Mouse (Mus musculus) forebrain, embryonic 11.5 days (tissue): ENCODE data around the gene Sectm1a. TPM values are rescaled to one million over a fixed set of nuclear protein-coding genes. Genes with fewer than 3 reads are reported as not detected.

Experiments used
- ATAC-seq: fragments of 200-750 bp; cut with Nextera tagmentation; replicated peaks from 2 replicates; pipeline ENCODE4 v1.8.0; 2017; ENCODE audit warnings: moderate TSS enrichment; ENCODE audit not compliant: low FRiP score
- DNase-seq: peaks from one replicate; pipeline ENCODE4 v3.0.0-alpha.2; 2017; ENCODE audit warnings: low spot score
- H3K27ac ChIP-seq: fragments of 300-500 bp; sonication (generic); 2 replicates; pipeline ENCODE4 v1.5.1; 2014; ENCODE audit warnings: low read depth, low read length
- H3K27me3 ChIP-seq: fragments of 300-500 bp; sonication (generic); 2 replicates; pipeline ENCODE4 v1.6.1; 2014; ENCODE audit warnings: mild to moderate bottlenecking, low read length, mixed read lengths; ENCODE audit not compliant: control insufficient read depth, insufficient read depth
- H3K36me3 ChIP-seq: fragments of 300-500 bp; sonication (generic); 2 replicates; pipeline ENCODE4 v1.6.1; 2014; ENCODE audit warnings: mild to moderate bottlenecking, low read length, moderate library complexity, mixed read lengths; ENCODE audit not compliant: control insufficient read depth, insufficient read depth
- H3K4me1 ChIP-seq: fragments of 300-500 bp; sonication (generic); replicated peaks from 2 replicates; pipeline ENCODE4 v1.6.1; 2014; ENCODE audit warnings: low read length, mixed read lengths; ENCODE audit not compliant: control insufficient read depth, insufficient read depth
- H3K4me2 ChIP-seq: fragments of 300-500 bp; sonication (generic); 2 replicates; pipeline ENCODE4 v1.6.1; 2014; ENCODE audit warnings: low read depth, mild to moderate bottlenecking, low read length, moderate library complexity, mixed read lengths; ENCODE audit not compliant: severe bottlenecking
- H3K4me3 ChIP-seq: fragments of 300-500 bp; sonication (generic); 2 replicates; pipeline ENCODE4 v1.5.1; 2014; ENCODE audit warnings: low read depth, low read length
- H3K9ac ChIP-seq: fragments of 300-500 bp; sonication (generic); 2 replicates; pipeline ENCODE4 v1.6.1; 2014; ENCODE audit warnings: low read length
- H3K9me3 ChIP-seq: fragments of 300-500 bp; sonication (generic); 2 replicates; pipeline ENCODE4 v1.6.1; 2016; ENCODE audit warnings: low read length, mixed read lengths; ENCODE audit not compliant: control insufficient read depth
- WGBS: fragments of 180-500 bp; shearing (Covaris S2); extraction: QIAGEN DNeasy Blood & Tissue Kit; methylation state at CpG from one replicate; pipeline ENCODE4 v1.1.7; 2014; 5-methylcytosine and 5-hydroxymethylcytosine counted together
- polyA plus RNA-seq: library from polyadenylated mRNA; unstranded; fragments of >200 nt; fragmentation: Nextera tagmentation; extraction: Ambion mirVana; gene quantifications from 2 replicates; pipeline ENCODE4 v1.2.1, GENCODE M21; 2014

Sectm1a gene
- polyA plus RNA-seq, 1 experiment from 2014 or later: not detected

DNA sequence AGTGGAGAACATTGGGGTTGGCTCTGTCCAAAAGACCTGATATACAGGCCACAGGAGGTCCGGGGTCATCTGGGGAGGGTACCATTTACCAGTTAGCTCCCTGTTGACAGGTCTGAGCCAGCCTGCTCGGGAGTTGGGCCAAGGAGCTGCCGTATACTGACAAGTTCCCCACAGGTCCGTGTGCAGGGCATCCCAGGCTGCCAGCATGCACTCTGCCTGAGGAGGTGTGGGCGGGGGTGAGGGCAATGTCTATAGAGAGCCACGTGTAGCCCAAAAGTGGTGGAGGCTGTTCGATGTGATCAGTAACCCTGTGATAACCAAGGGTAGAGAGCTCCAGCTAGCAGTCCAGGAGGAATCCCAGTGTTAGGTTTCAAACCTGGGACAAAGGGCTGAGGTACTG is 18.7 kb upstream of the Sectm1a start:
- Histone ChIP-seq H3K4me3 (no peak overlapping the region), H3K9me3 (no peaks in the 10 kb centered on the region), H3K9ac (no peak overlapping the region), H3K36me3 (no peaks in the 10 kb centered on the region), H3K4me1 (no peaks in the 10 kb centered on the region), H3K4me2 (no peak overlapping the region), H3K27me3 (no peaks in the 10 kb centered on the region), H3K27ac (no peak overlapping the region)
- no peak for DNase-seq
- 81% methylated on average over 7 of the region's 7 CpGs for WGBS
- no peak for ATAC-seq

DNA sequence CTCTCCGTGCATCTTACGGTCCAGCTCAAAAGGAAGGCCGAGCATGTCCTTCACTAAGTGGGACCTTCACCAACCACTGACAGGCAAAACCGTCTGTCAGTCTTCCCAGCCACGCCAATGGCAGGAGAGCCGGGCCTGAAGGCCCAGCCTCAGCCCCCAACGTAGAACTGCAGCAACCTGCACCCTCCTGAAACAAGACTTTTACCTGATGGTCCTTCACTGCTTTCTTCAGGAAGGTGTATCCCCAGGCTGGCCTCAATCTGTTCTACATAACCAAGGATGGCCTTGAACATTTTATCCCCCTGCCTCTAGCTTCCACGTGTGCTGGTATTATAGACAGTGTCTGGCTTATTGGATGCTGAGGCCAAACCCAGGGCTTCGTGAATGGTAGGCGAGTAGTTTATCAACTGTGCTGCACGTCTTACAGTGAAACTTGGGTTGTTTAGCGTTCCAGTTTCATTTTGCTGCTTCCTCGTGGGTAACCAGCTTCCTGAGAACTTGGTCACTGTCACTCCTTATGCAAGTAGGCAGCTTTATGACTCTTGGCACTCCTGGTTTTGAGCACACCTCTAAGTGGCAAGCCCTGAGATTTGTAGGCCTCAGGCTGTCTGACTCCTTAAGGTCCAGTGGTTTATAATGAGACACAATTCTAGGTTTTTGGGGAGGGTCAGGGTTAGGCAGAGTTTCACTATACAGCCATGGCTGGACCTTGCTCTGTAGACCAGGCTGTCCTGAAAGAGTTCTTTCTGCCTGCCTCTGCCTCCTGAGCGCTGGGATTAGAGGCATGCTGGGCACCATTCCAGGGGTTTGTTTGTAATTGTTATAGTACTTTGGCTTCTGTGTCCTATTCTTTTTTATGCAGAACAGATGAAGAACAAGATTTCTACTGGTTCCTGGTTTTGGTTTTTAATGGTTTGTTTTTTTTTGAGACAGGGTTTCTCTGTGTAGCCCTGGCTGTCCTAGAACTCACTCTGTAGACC is 11.9 kb upstream of the Sectm1a start:
- no peak overlapping the region for H3K4me3 ChIP-seq
- H3K27me3 ChIP-seq: no peaks in the 10 kb centered on the region
- H3K36me3 ChIP-seq: no peaks in the 10 kb centered on the region
- no peak for DNase-seq
- H3K27ac ChIP-seq: no peak overlapping the region
- no peaks in the 10 kb centered on the region for H3K4me1 ChIP-seq
- no peaks in the 10 kb centered on the region for H3K9me3 ChIP-seq
- no peak overlapping the region for H3K4me2 ChIP-seq
- ATAC-seq: no peak
- WGBS: 88% methylated on average over 14 of the region's 14 CpGs
- H3K9ac ChIP-seq: no peak overlapping the region

DNA sequence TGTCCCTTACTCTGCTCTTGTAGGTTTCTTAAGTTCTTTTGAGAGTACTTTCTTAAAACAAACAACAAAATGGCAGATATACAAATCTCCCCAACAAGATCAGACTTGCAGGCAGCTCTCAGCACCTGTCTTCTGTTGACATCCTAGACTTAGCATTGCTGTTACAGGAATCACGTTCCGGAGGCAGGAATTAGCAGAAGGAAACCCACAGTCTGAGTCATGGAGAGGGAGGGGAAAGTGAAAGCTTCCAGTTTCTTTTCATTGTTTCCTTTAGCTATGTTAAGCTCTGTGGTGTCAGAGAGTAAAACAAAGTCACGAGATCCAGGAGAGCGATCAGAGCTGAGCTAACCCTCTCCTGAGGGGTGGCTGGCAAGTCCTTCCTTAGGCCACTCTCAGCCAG is 9.9 kb upstream of the Sectm1a start:
- Histone ChIP-seq H3K27ac (no peak overlapping the region), H3K9ac (no peak overlapping the region), H3K4me3 (no peak overlapping the region), H3K4me2 (no peak overlapping the region), H3K27me3 (no peaks in the 10 kb centered on the region), H3K4me1 (no peaks in the 10 kb centered on the region), H3K36me3 (no peaks in the 10 kb centered on the region), H3K9me3 (no peaks in the 10 kb centered on the region)
- DNase-seq: no peak
- no peak for ATAC-seq
- 72% methylated on average over 4 of the region's 4 CpGs for WGBS

DNA sequence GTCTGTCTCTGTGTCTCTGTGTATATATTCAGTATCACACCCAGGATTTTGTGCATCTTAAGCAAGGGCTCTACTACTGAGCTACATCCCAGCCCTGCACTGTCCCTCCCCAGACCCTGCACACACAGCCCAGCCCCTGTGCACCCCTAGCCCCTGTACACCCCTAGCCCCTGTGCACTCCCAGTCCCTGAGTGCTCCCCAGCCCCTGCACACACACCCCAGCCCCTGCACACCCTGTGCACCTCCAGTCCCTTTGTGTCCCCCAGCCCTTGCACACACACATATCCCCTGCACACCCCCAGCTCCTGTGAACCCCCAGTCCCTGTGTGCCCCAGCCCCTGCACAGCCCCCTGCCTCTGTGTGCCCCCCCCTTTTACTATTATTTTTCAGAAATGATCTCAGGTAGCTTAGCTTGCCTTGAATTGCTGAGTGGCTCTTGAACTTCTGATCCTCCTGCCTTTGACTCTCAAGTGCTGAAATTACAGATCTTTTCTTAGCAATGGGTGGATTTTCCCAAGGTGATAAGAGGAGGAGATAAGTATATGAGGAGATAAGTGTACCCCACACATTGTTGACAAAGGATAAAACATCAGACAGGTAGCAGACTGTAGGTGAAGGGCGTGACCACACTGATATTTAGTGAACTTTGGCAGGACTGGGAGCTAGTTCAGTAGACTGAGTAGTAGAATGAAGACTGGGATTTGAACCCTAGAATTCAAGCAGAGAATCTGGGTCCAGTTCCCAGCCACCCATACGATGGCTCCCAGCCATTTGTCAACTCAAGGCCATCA is 8.9 kb upstream of the Sectm1a start:
- H3K4me3 ChIP-seq: no peak overlapping the region
- 89% methylated on average over 2 of the region's 2 CpGs for WGBS
- no peak overlapping the region for H3K4me2 ChIP-seq
- H3K27ac ChIP-seq: no peak overlapping the region
- ATAC-seq: no peak
- H3K9ac ChIP-seq: no peak overlapping the region
- H3K9me3 ChIP-seq: no peaks in the 10 kb centered on the region
- no peaks in the 10 kb centered on the region for H3K4me1 ChIP-seq
- no peak for DNase-seq
- no peaks in the 10 kb centered on the region for H3K27me3 ChIP-seq
- no peaks in the 10 kb centered on the region for H3K36me3 ChIP-seq

DNA sequence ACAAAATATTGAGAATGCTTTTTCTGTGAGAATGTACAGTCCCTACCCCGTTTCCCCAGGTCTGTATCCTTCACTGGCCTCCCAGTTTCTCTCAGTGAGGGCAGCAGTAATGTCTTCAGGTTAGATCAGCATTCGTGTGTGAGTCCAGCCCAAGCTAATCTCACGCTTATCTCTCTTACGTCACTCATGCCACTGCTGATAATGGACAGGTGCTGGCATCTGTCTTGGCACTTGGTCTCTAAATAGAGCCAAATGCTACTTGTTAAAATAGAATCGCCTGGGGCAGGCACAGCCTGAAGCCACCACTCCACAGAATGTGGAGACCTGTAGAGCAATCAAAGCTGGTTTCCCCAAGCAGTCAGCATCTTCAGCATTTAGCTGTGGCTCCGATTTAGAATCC is 8.0 kb upstream of the Sectm1a start:
- ATAC-seq (no peak), DNase-seq (no peak)
- no peaks in the 10 kb centered on the region for H3K9me3 ChIP-seq
- H3K4me1 ChIP-seq: no peaks in the 10 kb centered on the region
- no peak overlapping the region for H3K4me3 ChIP-seq
- no peak overlapping the region for H3K4me2 ChIP-seq
- H3K27me3 ChIP-seq: no peaks in the 10 kb centered on the region
- WGBS: 84% methylated on average over 6 of the region's 6 CpGs
- H3K36me3 ChIP-seq: no peaks in the 10 kb centered on the region
- H3K9ac ChIP-seq: no peak overlapping the region
- no peak overlapping the region for H3K27ac ChIP-seq

DNA sequence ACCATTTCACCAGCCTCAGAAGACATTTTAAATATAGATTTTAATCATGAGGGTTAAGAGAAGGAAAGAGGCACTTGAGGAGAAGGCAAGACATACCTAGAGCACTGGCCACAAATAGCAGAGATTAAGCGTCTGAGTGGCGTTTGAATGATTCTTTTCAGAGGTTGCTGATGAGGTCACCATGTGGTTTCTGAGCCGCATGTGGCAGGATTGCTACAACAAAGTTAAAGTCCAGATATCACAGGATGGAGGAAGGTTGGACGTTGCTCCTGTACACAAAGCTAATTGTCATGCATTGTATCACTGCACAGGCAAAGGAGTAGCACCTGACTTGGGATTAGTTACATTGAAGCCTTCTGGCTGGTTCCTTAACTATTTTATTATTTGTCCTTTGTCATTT is 5.3 kb upstream of the Sectm1a start:
- no peak overlapping the region for H3K4me3 ChIP-seq
- no peaks in the 10 kb centered on the region for H3K4me1 ChIP-seq
- WGBS: 63% methylated on average over 4 of the region's 4 CpGs
- no peak for ATAC-seq
- H3K27me3 ChIP-seq: no peaks in the 10 kb centered on the region
- no peak overlapping the region for H3K9ac ChIP-seq
- H3K9me3 ChIP-seq: no peaks in the 10 kb centered on the region
- H3K36me3 ChIP-seq: no peaks in the 10 kb centered on the region
- no peak overlapping the region for H3K4me2 ChIP-seq
- H3K27ac ChIP-seq: no peak overlapping the region
- no peak for DNase-seq

DNA sequence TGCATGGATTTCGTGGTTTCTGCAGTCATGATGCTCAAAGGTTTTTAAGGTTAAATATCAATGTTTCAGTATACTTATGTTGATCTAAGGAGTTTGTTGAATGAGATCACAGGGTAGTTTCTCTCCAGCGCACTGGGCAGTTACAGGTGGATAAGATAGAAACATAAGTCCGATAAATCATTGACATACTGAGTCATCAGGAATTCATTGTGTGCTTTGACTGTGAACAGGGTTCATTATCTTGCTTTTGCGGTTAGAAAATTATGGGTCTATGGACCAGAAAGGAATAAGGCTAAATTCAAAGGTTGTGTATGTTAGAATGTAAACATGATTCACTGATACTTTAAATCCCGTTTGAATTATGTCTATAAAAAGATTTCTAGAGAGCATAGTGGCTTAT is 4.2 kb upstream of the Sectm1a start:
- Histone ChIP-seq H3K9ac (no peak overlapping the region), H3K27me3 (no peaks in the 10 kb centered on the region), H3K4me3 (no peak overlapping the region), H3K9me3 (no peaks in the 10 kb centered on the region), H3K27ac (no peak overlapping the region), H3K4me2 (no peak overlapping the region), H3K36me3 (no peaks in the 10 kb centered on the region), H3K4me1 (no peaks in the 10 kb centered on the region)
- WGBS: 83% methylated on average over 5 of the region's 5 CpGs
- ATAC-seq (no peak), DNase-seq (no peak)

DNA sequence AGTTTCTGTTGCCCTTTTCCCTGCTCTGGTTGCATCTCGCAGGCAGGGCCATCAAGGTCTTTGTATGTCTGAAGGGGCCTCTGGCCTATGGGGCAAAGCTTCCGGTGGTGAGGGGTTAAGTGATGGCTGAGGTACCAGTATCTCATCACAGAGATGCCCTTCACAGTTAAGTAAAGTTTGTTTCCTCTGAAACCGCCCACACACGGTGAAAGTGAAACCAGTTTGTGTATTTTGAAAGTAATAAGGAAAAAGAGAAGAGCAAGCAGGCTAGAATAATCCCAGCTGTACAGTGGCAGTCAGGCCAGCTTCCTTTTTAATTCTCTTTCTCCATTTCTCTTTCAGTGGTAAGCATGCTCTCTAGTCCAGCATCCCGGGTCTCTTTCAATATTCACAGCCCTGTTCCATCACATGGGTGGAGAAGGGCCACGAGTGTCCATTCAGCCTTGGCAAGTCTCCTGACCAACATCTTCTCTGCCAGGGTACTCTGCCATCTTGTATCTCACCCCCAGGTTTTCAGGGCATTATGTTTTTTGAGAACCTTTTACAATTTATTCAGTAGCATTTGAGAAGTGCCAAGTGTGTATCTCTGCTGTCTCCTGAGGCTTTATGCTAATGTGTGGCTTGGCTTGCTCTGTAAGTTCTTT is 2.0 kb upstream of the Sectm1a start:
- Histone ChIP-seq H3K27me3 (no peaks in the 10 kb centered on the region), H3K36me3 (no peaks in the 10 kb centered on the region), H3K4me2 (no peak overlapping the region), H3K4me3 (no peak overlapping the region), H3K9me3 (no peaks in the 10 kb centered on the region), H3K9ac (no peak overlapping the region), H3K4me1 (no peaks in the 10 kb centered on the region), H3K27ac (no peak overlapping the region)
- DNase-seq (no peak), ATAC-seq (no peak)
- WGBS: 89% methylated on average over 6 of the region's 6 CpGs
